Mouse (Mus musculus): ENCODE results near the gene Themis2.
"Not testable (repeated sequence)": the region's sequence is repeated elsewhere in the genome, so short reads cannot be mapped to it uniquely, and the experiment has no call there.

The Themis2 gene

GRCm38 (mm10) chr4:132752992-132753391 lies 43.2 kb downstream of the Themis2 start:
- no peak for DNase-seq (ENCODE audit: low read depth, low spot score)

GRCm38 (mm10) chr4:132749258-132749982 lies 46.8 kb downstream of the Themis2 start:
- DNase-seq (ENCODE audit: low read depth, low spot score) = no peak

- no peak for DNase-seq (ENCODE audit: low read depth, low spot score)
These were observed 47.4 kb downstream of the Themis2 start for GRCm38 (mm10) chr4:132748778-132749177.

- DNase-seq (ENCODE audit: low read depth, low spot score) = no peak
These were observed 48.4 kb downstream of the Themis2 start for GRCm38 (mm10) chr4:132747664-132748259.

- no peak for DNase-seq (ENCODE audit: low read depth, low spot score)
These were observed 49.2 kb downstream of the Themis2 start for GRCm38 (mm10) chr4:132746911-132747517.

GRCm38 (mm10) chr4:132743992-132744911 lies 51.9 kb downstream of the Themis2 start:
- no peak for DNase-seq (ENCODE audit: low read depth, low spot score)

- DNase-seq (ENCODE audit: low read depth, low spot score) = no peak
These were observed 54.7 kb downstream of the Themis2 start for GRCm38 (mm10) chr4:132741491-132741890.

- not testable (repeated sequence) for DNase-seq (ENCODE audit: low read depth, low spot score)
These were observed 59.0 kb downstream of the Themis2 start for GRCm38 (mm10) chr4:132737154-132737553.

GRCm38 (mm10) chr4:132735894-132736293 lies 60.3 kb downstream of the Themis2 start:
- DNase-seq (ENCODE audit: low read depth, low spot score) = no peak

GRCm38 (mm10) chr4:132735389-132735788 lies 60.8 kb downstream of the Themis2 start:
- DNase-seq (ENCODE audit: low read depth, low spot score) = no peak

GRCm38 (mm10) chr4:132734766-132735165 lies 61.4 kb downstream of the Themis2 start:
- no peak for DNase-seq (ENCODE audit: low read depth, low spot score)

- DNase-seq (ENCODE audit: low read depth, low spot score) = no peak
These were observed 63.0 kb downstream of the Themis2 start for GRCm38 (mm10) chr4:132733071-132733770.

- peak; percentile 79 for DNase-seq (ENCODE audit: low read depth, low spot score)
These were observed 64.0 kb downstream of the Themis2 start, which contains the start of gene Xkr8 for GRCm38 (mm10) chr4:132732148-132732684. Gene Xkr8 (minus strand): TSS chr4:132732546.
